Mouse (Mus musculus) small intestine, adult 2 months (tissue): ENCODE results near the gene Palm.

Experiments used
- CTCF ChIP-seq: fragments of 200-500 bp; IDR thresholded peaks from 2 replicates; pipeline ENCODE4 v1.5.1; 2012; ENCODE audit warnings: low read depth, mild to moderate bottlenecking, control low read depth, inconsistent platforms, low read length, moderate library complexity, mixed read lengths; ENCODE audit not compliant: insufficient replicate concordance, insufficient read length; ENCODE audit errors: extremely low read depth
- POLR2A ChIP-seq: fragments of 200-500 bp; IDR thresholded peaks from 2 replicates; pipeline ENCODE4 v1.6.1; 2012; ENCODE audit warnings: low read depth, mild to moderate bottlenecking, control low read depth, inconsistent platforms, low read length, moderate library complexity

- TF ChIP-seq CTCF (no peak), POLR2A (no peak)
Measured at GRCm38 (mm10) chr10:79780664-79781015, 12.7 kb upstream of the Palm start.
